Mouse (Mus musculus): ENCODE data around the gene Rhbdd1.

GRCm38 (mm10) chr1:82429061-82429460 lies 112.8 kb downstream of the Rhbdd1 start:
- no peak for TF ChIP-seq CTCF (conservative IDR thresholded peaks at IDR 0.05 in 1 of 2, IDR thresholded peaks at IDR 0.05 in 1 of 2; ENCODE audit: low read depth in 2 of 2, low read length in 2 of 2)
- no peak for TF ChIP-seq E2F4 (IDR thresholded peaks at IDR 0.05; ENCODE audit: insufficient replicate concordance, low read depth, low read length)
- no peak for TF ChIP-seq EP300 (IDR thresholded peaks at IDR 0.05; ENCODE audit: low read length)
- no peak for TF ChIP-seq POLR2A (IDR thresholded peaks at IDR 0.05; ENCODE audit: low read depth, low read length)
- no peak for TF ChIP-seq RAD21 (IDR thresholded peaks at IDR 0.05; ENCODE audit: low read depth, low read length)
- TF ChIP-seq CHD2 (IDR thresholded peaks at IDR 0.05; ENCODE audit: low read length): no peak
- TF ChIP-seq HCFC1 (IDR thresholded peaks at IDR 0.05; ENCODE audit: low read depth, low read length): no peak
